Comparison of ENCODE assay signal across 9 mouse cellular contexts in the genomic region with DNA sequence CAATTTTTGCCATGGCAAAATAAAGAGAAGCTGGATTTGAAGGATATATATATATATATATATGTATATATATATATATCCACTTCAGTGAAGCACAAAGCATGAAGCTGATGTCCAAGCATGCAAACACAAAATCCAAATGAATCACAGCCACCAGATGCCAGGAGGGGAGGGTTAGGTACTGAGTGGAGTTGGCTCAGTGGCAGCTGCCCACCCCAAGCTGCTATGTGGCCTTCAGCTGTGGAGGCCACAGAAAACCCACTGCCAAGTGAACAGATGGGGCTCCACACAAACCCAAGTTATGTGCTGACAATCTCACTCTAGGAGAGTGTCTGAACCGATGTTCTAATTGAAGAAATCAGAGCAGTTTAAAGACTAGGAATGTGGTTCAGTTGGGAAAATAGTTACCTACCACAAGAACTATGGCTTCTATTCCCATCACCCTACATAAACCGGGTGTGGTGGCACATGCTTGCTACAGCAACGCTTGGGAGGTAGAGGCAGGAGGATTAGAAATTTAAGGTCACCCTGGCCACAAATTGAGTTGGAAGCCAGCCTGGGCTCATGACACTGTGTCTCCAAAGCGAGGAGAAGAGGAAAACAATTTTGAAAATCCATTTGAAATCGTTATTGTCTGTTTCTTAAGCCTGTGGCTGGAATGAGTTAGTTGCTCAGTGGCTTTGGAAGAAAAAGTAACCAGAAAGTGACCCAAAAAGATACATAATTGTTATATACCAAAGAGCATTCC.
A peak's percentile ranks its signal among the peaks of the same experiment; 100 is the strongest.
DNase-seq lines count a peak whose midpoint lies in the region; TF ChIP-seq lines count a peak whose summit lies in the region.
"Had no signal": no experiment of that assay in that cellular context is flagged by ENCODE, and none has a peak within 500 bp of the region (broad histone marks: within the 10 kb centered on the region; RNA-seq: fewer than 3 reads in every experiment).

No protein-coding gene starts in this region.

- TF ChIP-seq POLR2A in heart, adult 2 months (IDR thresholded peaks at IDR 0.05; ENCODE audit: insufficient read depth, low read depth, low read length), result no peak

- WGBS in heart, adult 2 months, result 66% methylated on average over 5 of the region's 5 CpGs

- no peak overlapping the region for H3K9ac ChIP-seq in heart, adult 2 months (ENCODE audit: low read depth, low read length)

- peak; percentile 49 for DNase-seq in adrenal gland, postnatal 14 days
- DNase-seq in cerebellum, adult 11 months, result peak; percentile 72
- peak; percentile 66 to 79 for DNase-seq in frontal cortex, postnatal 36 days (ENCODE audit: low spot score in 2 of 2)
- peak; percentile 31 to 34 for DNase-seq in left cerebral cortex, postnatal 10 days (ENCODE audit: extremely low spot score in 1 of 2, low spot score in 2 of 2)
- DNase-seq in spleen, adult 12 weeks (ENCODE audit: low spot score), result no peak
- DNase-seq in liver, result no peak
- DNase-seq in heart, adult 2 months, result no peak
- DNase-seq in testis, postnatal 14 days (ENCODE audit: low spot score), result no peak

- H3K4me1 ChIP-seq in heart, adult 2 months (ENCODE audit: control insufficient read depth, insufficient read depth, low read length), result no peaks in the 10 kb centered on the region

- H3K79me2 ChIP-seq in heart, adult 2 months (replicated peaks; ENCODE audit: control insufficient read depth, insufficient read depth, low read length), result no peaks in the 10 kb centered on the region

- no peak for TF ChIP-seq CTCF in heart, adult 2 months (IDR thresholded peaks at IDR 0.05)

- TF ChIP-seq EP300 in heart, adult 2 months (IDR thresholded peaks at IDR 0.05; ENCODE audit: insufficient read depth, low read depth, low read length), result no peak

- no peak overlapping the region for H3K27ac ChIP-seq in heart, adult 2 months

- H3K27me3 ChIP-seq in heart, adult 2 months (ENCODE audit: control insufficient read depth, insufficient read depth, low read length), result no peaks in the 10 kb centered on the region
- H3K27me3 ChIP-seq: CH12.LX had no signal

- intact Hi-C loops in left cerebral cortex, postnatal 10 days (cut with DNase I), result no loop called here
- intact Hi-C loops in heart, adult 2 months (cut with DNase I), result no loop called here

- no peaks in the 10 kb centered on the region for H3K36me3 ChIP-seq in heart, adult 2 months (ENCODE audit: control insufficient read depth, insufficient read depth, low read length)

- H3K4me3 ChIP-seq in heart, adult 2 months, result no peak overlapping the region

Comparison
In these comparisons a context has a peak if more than half of its experiments do, and no peak if none do; other contexts are left out.
1. DNase-seq: peak in adrenal gland, postnatal 14 days (single experiment), cerebellum, adult 11 months (single experiment), frontal cortex, postnatal 36 days (2 of 2) and left cerebral cortex, postnatal 10 days (2 of 2); none in spleen, adult 12 weeks (single experiment), liver (single experiment), heart, adult 2 months (0 of 2) and testis, postnatal 14 days (single experiment).